Mouse (Mus musculus) fibroblast of lung, adult 2 months (primary cell): ENCODE measurements at regions not wholly inside any gene's neighbourhood (a gene's known extent, or its start where the extent isn't known, plus 50 kb on each side); places are given as distances from the start of the nearest gene placed in this dataset.
"Not testable (repeated sequence)": the region's sequence is repeated elsewhere in the genome, so short reads cannot be mapped to it uniquely, and the experiment has no call there.

Experiments used
- DNase-seq: peaks from one replicate; pipeline ENCODE4 v3.0.0-alpha.2; 2011; ENCODE audit warnings: low read depth

GRCm38 (mm10) chr16:15368383-15369163, 51.3 kb downstream of the Gm21897 start:
- DNase-seq: no peak

DNA sequence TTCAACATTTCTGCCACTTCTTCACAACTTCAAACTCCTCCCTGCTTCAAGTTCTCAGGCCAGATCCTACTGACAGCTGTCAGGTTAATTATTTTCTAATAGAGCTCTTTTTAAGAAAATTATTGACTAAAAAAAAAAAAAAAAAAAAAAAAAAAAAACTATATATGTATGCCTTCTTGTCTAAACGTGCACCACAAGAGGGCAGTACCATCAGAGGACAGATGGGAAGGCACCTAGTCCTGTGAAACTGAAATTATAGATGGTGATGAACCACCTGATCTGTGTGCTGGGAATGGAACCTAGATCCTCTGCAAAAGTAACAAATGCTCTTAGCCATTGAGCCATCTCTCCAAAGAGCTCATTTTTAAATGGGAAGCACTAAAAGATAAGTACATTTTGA, 55.6 kb downstream of the Gm21897 start:
- no peak for DNase-seq

DNA sequence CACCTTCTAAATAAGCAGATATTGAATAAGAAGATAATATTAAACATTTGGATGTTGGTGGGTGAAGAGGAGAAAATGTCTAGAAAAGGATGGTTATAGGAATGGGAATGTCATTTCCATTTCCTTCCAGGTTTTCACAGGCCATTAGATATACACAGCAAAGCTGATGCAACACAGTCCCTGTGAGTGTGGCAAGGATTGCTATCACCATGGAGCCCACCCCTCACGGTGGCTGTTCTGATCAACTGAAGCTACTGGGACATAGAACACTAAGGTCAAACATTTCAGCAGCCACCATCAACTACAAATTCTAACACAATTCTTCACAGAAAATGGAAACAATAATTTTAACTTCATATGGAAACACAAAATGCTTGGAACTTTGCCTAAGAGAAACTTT, 56.7 kb downstream of the Gm21897 start:
- DNase-seq: no peak

DNA sequence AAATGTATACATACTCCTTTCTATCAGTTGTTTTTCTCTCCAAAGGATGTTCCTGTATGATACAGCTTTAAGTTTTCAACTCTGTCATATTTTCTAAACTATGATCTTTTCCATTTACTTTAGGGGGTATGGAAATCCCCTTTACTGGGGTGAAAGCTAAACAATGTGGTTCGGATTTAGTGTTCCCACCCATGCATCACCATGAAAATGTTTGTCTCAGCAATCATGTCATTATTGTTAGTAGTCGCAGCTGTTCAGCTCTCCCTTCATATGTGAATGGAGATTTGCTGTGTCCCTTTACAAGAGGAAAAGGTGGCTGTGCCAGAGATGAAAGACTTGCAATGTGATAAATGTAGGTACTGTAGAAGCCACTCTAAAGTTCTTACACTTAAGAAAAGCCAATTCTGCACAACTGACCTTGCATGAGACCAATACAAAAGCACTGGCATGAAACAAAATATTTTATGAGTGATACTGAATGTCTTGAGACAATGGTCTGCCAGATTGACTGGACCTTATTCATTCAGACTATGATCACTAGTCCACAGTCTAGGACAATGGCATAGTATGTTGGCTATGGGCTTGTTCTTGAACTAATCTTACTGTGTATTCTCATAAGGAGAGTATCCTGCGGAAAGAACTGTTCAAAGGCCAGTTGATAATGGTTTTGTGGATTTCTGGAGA, 68.4 kb downstream of the Gm21897 start:
- DNase-seq: no peak

DNA sequence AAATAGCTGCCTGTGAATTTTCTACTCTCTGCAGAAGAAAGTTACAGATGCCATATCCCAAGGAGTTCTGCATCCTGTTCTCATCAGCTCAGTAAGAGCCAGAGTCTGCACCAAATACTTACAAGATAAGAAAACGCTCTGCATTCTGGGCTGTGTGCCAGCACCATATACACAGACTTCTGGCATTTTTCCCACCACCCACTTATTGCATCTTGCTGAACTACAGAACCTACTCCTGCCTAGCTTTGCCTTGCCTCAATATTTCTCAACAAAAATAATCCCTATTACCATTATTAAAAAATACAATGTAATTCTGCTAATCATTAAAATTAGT, 69.0 kb downstream of the Gm21897 start:
- no peak for DNase-seq

- no peak for DNase-seq
Observed at GRCm38 (mm10) chr16:15389892-15390291, 72.6 kb downstream of the Gm21897 start.

- no peak for DNase-seq
Observed at GRCm38 (mm10) chr16:15430352-15430751, 113.1 kb downstream of the Gm21897 start.

DNA sequence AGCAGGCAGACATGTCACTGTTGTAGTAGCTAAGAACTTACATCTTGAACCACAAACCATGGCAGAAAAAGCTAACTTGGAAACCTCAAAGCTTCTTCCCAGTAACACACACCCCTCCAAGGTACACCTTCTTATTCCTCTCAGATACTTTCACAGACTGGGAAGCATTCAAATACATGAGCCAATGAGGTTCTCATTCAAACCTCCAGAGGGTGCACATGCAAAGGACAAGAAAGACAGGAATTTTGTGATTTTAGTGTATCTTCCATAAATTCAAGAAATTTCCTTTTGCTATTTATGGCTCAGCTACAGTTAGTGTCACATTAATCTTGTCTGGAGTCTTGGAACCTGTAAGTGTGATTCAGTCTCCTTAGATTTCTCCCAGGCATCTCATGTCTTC, 115.4 kb downstream of the Gm21897 start:
- DNase-seq: no peak

DNA sequence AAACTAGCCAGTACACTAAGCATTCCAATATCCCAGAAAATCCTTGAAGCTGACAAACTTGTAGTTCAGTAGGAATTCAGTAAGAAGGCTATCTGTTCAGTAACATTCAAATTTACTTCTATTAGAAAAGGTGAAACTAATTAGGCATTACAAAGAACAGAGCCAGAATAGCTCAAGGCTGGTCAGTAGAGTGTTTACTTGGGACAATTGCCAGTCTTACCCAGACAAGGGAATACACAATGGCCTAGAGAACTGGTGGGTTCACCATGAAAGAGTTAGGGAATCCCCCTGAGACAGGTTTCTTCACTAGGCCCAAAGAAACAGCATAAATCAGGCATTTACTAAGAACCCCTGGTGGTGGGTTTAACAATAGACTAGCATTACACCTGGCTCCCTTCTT, 145.6 kb downstream of the Gm21897 start:
- DNase-seq: not testable (repeated sequence)

DNA sequence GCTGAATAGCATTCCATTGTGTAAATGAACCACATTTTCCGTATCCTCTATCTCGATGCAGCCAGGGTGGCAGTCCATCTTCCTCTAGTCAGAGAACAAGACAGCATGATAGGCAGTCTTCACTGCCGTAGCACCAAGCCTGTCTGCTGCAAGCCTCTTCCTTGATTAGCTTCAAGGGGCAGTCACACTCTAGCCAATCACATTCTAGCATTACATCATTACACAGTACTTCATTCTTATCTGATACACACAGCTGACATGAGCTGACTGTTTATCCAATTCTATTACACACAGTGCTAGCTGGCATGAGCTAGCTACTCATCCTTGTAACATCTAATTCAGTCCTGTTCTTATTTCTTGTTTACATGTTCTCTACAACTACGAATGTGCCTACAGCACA, 156.6 kb downstream of the Gm21897 start:
- DNase-seq: no peak

DNA sequence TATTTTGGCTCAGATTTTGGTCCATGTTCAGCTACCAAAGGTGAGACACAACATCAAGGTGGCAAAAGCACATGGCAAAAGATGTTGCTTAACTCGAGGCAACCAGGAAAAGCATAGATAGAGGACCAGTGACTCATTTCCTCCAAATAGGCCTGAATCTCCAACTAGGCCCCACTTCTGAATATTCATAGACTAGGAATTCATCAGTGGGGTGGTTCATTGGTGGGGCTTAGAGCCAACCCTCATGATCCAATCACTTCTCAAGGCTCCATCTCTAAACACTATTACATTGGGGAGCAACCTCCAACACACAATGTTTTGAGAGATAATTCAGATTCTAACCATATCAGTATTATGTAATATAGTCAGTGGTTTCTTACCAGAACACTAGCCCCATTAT, 161.6 kb downstream of the Gm21897 start:
- peak; percentile 31 for DNase-seq

DNA sequence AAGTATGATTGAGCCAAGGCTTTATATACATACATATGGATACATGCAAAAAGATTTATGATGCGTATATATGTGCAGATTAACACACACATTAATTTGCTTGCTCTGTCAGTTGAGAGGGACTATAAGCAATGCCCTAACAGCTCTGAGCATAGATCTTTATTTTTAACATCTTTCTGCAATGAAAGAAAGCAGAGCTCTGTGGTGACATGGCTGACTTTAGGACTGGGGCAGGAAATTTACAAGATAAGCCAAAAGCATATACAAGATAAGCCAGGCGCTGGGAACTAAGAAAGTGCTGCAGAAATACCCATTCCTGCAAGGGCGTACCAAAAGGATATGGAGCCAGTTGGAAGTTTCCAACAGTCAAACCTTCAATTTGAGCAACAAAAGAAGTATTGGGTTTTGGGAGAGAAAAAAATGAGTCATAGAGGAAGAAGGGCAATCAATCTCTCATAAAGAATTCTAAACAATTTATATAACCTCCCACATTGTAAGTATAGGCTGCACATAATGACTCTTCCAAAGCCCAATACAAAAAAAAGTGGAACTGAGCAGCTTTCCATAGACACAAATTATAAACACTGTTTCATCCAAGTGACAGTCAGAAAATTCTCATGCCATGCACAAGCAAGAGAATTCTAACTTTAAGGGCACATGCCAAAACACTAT, 174.2 kb downstream of the Gm21897 start:
- no peak for DNase-seq

- no peak for DNase-seq
Observed at GRCm38 (mm10) chr16:15493236-15493635, 176.0 kb downstream of the Gm21897 start.
